In the genomic region with DNA sequence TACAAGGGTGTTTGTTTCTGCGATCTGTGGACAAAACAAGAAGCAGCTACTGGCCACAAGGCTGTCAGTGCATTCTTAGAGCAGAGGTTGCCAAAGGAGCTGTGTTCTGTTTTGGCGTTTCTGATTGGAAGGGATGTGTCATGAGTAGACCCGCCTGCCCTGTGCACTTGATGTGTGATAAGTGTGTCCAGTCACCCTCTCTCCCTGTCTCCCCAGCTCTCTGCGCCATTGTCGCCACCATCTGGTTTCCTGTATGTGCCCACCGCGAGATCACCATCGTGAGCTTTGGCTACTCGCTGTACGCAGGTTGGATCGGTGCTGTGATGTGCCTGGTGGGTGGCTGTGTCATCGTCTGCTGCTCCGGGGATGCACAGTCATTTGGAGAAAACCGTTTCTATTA, we compare ENCODE assay signal across 23 mouse cellular contexts. TPM values are rescaled to one million over a fixed set of nuclear protein-coding genes. Genes with fewer than 3 reads are reported as not detected.
"Had no signal": no experiment of that assay in that cellular context is flagged by ENCODE, and none has a peak within 500 bp of the region (broad histone marks: within the 10 kb centered on the region; RNA-seq: fewer than 3 reads in every experiment).

No protein-coding gene starts in this region.

- H3K4me1 ChIP-seq: heart, embryonic 13.5 days; heart, embryonic 15.5 days; intestine, embryonic 15.5 days; liver, embryonic 13.5 days had no signal

- H3K36me3 ChIP-seq: heart, embryonic 13.5 days; heart, embryonic 15.5 days; hindbrain, embryonic 10.5 days; hindbrain, embryonic 12.5 days; intestine, embryonic 15.5 days; limb, embryonic 10.5 days; limb, embryonic 12.5 days; liver, embryonic 13.5 days had no signal

- H3K9ac ChIP-seq: heart, embryonic 13.5 days; heart, embryonic 15.5 days; hindbrain, embryonic 12.5 days; hindbrain, embryonic 14.5 days; intestine, embryonic 15.5 days; limb, embryonic 12.5 days; liver, embryonic 13.5 days had no signal

- DNase-seq: gastrocnemius, adult 2 months; gastrocnemius, postnatal 10 days; gastrocnemius, postnatal 25 days; heart, adult 2 months; heart, postnatal 4 days; kidney, adult 18-20 months; kidney, adult 8-10 months; kidney, postnatal 10 days; kidney, postnatal 25 days; kidney, postnatal 4 days; liver; liver, embryonic 13.5 days had no signal

- H3K4me3 ChIP-seq: gastrocnemius, adult 2 months; heart, adult 2 months; heart, embryonic 13.5 days; heart, embryonic 15.5 days; hindbrain, embryonic 10.5 days; hindbrain, embryonic 12.5 days; intestine, embryonic 15.5 days; left cerebral cortex, adult 2 months; limb, embryonic 10.5 days; limb, embryonic 12.5 days; liver, embryonic 13.5 days had no signal

- H3K27me3 ChIP-seq: heart, embryonic 13.5 days; heart, embryonic 15.5 days; hindbrain, embryonic 12.5 days; intestine, embryonic 15.5 days; limb, embryonic 12.5 days; liver, embryonic 13.5 days had no signal

- H3K9me3 ChIP-seq: heart, embryonic 13.5 days; heart, embryonic 15.5 days; hindbrain, embryonic 10.5 days; hindbrain, embryonic 12.5 days; intestine, embryonic 15.5 days; limb, embryonic 10.5 days; limb, embryonic 12.5 days; liver, embryonic 13.5 days had no signal

- H3K27ac ChIP-seq: gastrocnemius, adult 2 months; heart, adult 2 months; heart, embryonic 13.5 days; heart, embryonic 15.5 days; hindbrain, embryonic 10.5 days; hindbrain, embryonic 12.5 days; hindbrain, embryonic 14.5 days; intestine, embryonic 15.5 days; left cerebral cortex, adult 2 months; limb, embryonic 10.5 days; limb, embryonic 12.5 days; liver, embryonic 13.5 days had no signal

RNA-seq across cellular contexts. Expression of gene Cldn11, which starts 13.1 kb away (rescaled TPM):
- total RNA-seq: granulocyte monocyte progenitor cell, adult 5-6 weeks had no signal
- polyA plus RNA-seq: inflammation-experienced regulatory T-cells, adult 6 months had no signal
